Mouse (Mus musculus): ENCODE measurements at regions not wholly inside any gene's neighbourhood (a gene's known extent, or its start where the extent isn't known, plus 50 kb on each side); places are given as distances from the start of the nearest gene placed in this dataset.
A peak's percentile ranks its signal among the peaks of the same experiment; 100 is the strongest.

DNA sequence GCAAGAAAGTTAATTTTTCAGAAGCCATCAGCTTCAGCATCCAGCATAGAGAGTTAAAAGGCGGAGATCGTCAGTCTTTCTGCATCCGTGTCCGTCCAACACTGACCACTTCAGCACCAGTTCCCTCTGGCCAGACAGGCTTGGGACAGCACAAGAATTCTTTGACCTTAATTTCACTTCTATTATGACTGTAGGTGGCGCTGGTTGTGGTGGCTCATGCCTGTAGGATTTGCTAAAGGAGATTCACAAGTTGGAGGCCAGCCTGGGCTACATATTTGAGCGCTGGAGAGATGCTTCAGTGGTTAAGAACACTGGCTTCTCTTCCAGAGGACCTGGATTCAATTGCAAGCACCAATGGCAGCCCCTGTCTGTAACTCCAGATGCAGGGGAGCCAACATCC is 66.0 kb downstream of the Amer2 start:
- WGBS: 60% methylated on average over 6 of the region's 6 CpGs

DNA sequence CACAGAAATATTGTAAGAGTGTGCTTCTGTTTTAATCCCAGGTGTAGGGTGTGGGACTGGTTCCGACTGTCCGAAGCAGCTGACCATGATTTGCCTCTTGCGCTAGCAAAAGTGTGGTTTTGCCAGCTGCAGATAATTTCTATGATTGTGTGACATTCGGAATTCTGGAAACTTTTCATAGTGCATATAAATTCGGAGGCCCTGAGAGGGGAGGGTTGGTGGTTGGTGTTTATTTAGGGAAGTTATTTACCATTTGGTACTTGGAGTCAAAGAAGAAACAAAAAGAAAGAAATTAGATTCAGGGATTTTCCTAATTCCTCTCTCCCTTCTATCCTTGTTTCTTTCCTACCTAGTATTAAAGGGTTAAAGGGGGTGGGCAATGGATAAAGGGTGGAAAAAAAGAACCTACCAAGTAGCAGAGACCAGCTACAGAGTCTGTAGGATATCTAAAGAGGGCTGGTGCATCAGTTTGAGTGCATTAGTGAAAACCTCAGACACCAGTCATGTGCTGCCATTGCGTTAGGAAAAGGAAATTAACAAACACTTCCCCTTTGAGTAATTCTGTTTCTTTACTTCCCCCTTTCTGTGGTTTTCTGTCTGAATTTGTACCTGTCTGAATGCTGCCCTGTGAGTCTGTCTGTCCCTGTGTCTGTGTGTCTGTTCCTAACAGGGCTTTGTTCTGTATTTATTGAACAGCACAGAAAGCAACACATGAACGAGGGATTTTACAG is 70.9 kb downstream of the Amer2 start:
- Histone ChIP-seq H3K9me3 (ENCODE audit: control insufficient read depth, low read length) (no peaks in the 10 kb centered on the region), H3K27ac (ENCODE audit: low read depth, low read length) (no peak overlapping the region), H3K36me3 (ENCODE audit: control insufficient read depth, insufficient read depth, low read length) (no peaks in the 10 kb centered on the region), H3K27me3 (ENCODE audit: control insufficient read depth, insufficient read depth, low read length) (no peaks in the 10 kb centered on the region), H3K9ac (replicated peaks; ENCODE audit: low read depth, low read length) (no peak overlapping the region), H3K4me2 (ENCODE audit: low read depth, low read length) (no peak overlapping the region), H3K4me1 (ENCODE audit: control insufficient read depth, insufficient read depth, low read length) (no peaks in the 10 kb centered on the region), H3K4me3 (ENCODE audit: low read depth, low read length) (no peak overlapping the region)
- no peak for ATAC-seq (ENCODE audit: low read depth)
- 77% methylated on average over 7 of the region's 7 CpGs for WGBS

More for the DNA sequence above, 66.0 kb downstream of the Amer2 start:
- Histone ChIP-seq H3K9ac (replicated peaks; ENCODE audit: low read depth, low read length) (no peak overlapping the region), H3K27me3 (ENCODE audit: control insufficient read depth, insufficient read depth, low read length) (no peaks in the 10 kb centered on the region), H3K4me3 (ENCODE audit: low read depth, low read length) (no peak overlapping the region), H3K9me3 (ENCODE audit: control insufficient read depth, low read length) (no peaks in the 10 kb centered on the region), H3K4me2 (ENCODE audit: low read depth, low read length) (no peak overlapping the region), H3K36me3 (ENCODE audit: control insufficient read depth, insufficient read depth, low read length) (no peaks in the 10 kb centered on the region), H3K27ac (ENCODE audit: low read depth, low read length) (no peak overlapping the region), H3K4me1 (ENCODE audit: control insufficient read depth, insufficient read depth, low read length) (no peaks in the 10 kb centered on the region)
- no peak for ATAC-seq (ENCODE audit: low read depth)

DNA sequence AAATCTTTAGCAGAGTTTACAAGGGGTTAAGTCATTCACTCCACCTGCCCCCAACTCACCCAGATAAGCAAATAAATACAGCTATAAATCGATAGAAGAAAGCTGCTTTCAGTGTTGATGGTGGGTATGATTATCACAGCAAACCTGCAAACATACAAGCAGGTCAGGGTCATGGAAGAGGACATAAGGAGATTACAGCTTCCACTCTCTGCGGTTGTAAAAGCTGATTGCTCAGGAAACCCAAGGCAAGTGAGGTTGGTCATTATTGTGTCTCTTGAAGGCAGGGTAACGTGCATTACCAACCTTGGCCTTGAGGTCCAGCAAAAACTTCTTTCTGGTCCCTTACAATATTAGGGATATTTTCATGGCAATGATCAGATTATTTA is 71.5 kb downstream of the Amer2 start:
- Histone ChIP-seq H3K4me1 (ENCODE audit: control insufficient read depth, insufficient read depth, low read length) (no peaks in the 10 kb centered on the region), H3K9me3 (ENCODE audit: control insufficient read depth, low read length) (no peaks in the 10 kb centered on the region), H3K27me3 (ENCODE audit: control insufficient read depth, insufficient read depth, low read length) (no peaks in the 10 kb centered on the region), H3K27ac (ENCODE audit: low read depth, low read length) (no peak overlapping the region), H3K4me2 (ENCODE audit: low read depth, low read length) (no peak overlapping the region), H3K4me3 (ENCODE audit: low read depth, low read length) (no peak overlapping the region), H3K9ac (replicated peaks; ENCODE audit: low read depth, low read length) (no peak overlapping the region), H3K36me3 (ENCODE audit: control insufficient read depth, insufficient read depth, low read length) (no peaks in the 10 kb centered on the region)
- 57% methylated on average over 3 of the region's 3 CpGs for WGBS
- ATAC-seq (ENCODE audit: low read depth): no peak

DNA sequence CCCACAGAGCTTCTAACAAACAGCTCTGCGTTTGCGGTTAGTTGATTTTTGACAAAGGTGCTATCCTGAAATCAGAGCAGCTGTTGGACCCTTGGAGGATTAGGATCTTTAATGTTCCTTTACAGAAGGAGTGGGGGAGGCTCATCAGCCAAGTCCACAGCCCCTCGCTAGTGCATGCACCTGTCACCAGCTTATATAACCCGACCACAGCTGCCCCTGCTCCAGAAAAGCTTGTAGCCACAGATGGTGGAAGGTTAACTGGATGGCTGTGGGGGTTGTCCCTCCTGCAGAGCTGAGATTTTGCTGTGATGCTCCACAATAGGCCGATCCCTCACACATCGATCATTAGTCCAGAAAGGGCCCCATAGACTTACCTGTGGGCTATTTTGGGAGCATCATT is 73.0 kb downstream of the Amer2 start:
- H3K27ac ChIP-seq (ENCODE audit: low read depth, low read length): no peak overlapping the region
- no peaks in the 10 kb centered on the region for H3K9me3 ChIP-seq (ENCODE audit: control insufficient read depth, low read length)
- no peaks in the 10 kb centered on the region for H3K4me1 ChIP-seq (ENCODE audit: control insufficient read depth, insufficient read depth, low read length)
- no peak overlapping the region for H3K4me3 ChIP-seq (ENCODE audit: low read depth, low read length)
- no peak for ATAC-seq (ENCODE audit: low read depth)
- no peaks in the 10 kb centered on the region for H3K27me3 ChIP-seq (ENCODE audit: control insufficient read depth, insufficient read depth, low read length)
- no peak overlapping the region for H3K9ac ChIP-seq (replicated peaks; ENCODE audit: low read depth, low read length)
- H3K4me2 ChIP-seq (ENCODE audit: low read depth, low read length): no peak overlapping the region
- 62% methylated on average over 6 of the region's 6 CpGs for WGBS
- no peaks in the 10 kb centered on the region for H3K36me3 ChIP-seq (ENCODE audit: control insufficient read depth, insufficient read depth, low read length)

DNA sequence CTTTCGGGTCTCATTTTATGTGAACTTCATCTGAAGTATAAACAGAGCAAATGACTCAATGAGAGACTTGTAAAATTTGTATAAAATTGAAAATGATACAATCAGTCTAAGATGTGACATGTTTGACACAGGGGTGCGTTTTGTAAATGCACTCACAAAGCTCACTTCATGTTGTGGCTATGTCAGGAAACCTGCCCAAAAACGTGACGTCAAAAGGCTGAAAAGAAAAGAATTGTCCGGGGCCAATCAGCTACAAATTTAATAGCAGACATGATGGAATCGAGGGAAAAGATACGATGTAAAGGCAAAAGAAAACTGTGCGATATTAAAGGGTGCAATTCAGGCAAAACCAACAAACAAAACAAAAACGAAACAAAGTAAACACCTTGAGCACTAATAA is 78.2 kb downstream of the Amer2 start:
- Histone ChIP-seq H3K27me3 (ENCODE audit: control insufficient read depth, insufficient read depth, low read length) (no peaks in the 10 kb centered on the region), H3K9ac (replicated peaks; ENCODE audit: low read depth, low read length) (no peak overlapping the region), H3K4me3 (ENCODE audit: low read depth, low read length) (no peak overlapping the region), H3K9me3 (ENCODE audit: control insufficient read depth, low read length) (no peaks in the 10 kb centered on the region), H3K27ac (ENCODE audit: low read depth, low read length) (no peak overlapping the region), H3K4me2 (ENCODE audit: low read depth, low read length) (no peak overlapping the region), H3K36me3 (ENCODE audit: control insufficient read depth, insufficient read depth, low read length) (no peaks in the 10 kb centered on the region), H3K4me1 (ENCODE audit: control insufficient read depth, insufficient read depth, low read length) (no peaks in the 10 kb centered on the region)
- 90% methylated on average over 9 of the region's 9 CpGs for WGBS
- ATAC-seq (ENCODE audit: low read depth): no peak

DNA sequence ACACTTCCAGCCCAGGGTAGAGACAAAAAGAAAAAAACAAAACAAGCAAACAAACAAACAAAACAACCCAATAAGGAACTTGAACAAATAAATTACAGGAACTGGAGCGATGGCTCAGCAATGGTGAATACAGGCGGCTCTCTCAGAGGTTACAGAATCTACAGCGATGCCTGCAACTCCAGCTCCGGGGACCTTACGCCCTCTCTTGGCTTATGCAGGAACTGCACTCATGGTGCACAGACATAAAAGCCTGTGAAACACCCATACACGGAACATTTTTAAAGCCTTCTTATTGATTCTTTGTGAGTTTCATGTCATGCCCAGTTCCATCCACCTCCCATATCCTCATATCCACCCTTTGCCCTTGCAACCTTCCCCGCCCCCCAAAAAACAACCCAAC is 78.6 kb downstream of the Amer2 start:
- no peak overlapping the region for H3K27ac ChIP-seq (ENCODE audit: low read depth, low read length)
- no peak overlapping the region for H3K4me3 ChIP-seq (ENCODE audit: low read depth, low read length)
- ATAC-seq (ENCODE audit: low read depth): no peak
- H3K36me3 ChIP-seq (ENCODE audit: control insufficient read depth, insufficient read depth, low read length): no peaks in the 10 kb centered on the region
- H3K27me3 ChIP-seq (ENCODE audit: control insufficient read depth, insufficient read depth, low read length): no peaks in the 10 kb centered on the region
- 81% methylated on average over 7 of the region's 7 CpGs for WGBS
- no peaks in the 10 kb centered on the region for H3K9me3 ChIP-seq (ENCODE audit: control insufficient read depth, low read length)
- H3K4me2 ChIP-seq (ENCODE audit: low read depth, low read length): no peak overlapping the region
- H3K9ac ChIP-seq (replicated peaks; ENCODE audit: low read depth, low read length): no peak overlapping the region
- no peaks in the 10 kb centered on the region for H3K4me1 ChIP-seq (ENCODE audit: control insufficient read depth, insufficient read depth, low read length)

DNA sequence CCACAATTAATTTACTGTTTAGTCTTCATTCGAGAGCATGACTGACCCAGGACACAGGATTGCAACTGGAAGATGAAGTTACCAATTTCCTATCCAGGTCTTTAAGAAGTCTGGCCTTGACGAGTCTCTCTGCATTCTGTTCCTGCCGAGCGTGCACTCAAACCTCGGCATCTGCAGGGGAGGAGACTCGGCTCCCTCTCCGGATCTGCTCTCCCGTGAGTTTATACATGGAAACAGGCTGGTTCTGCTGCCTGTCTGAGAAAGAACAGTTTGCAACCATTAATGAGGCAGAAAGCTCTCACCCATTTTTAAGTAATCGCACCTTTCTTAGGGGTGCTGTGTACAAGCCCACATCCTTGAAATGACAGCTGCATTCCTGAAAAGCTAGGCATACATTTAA is 83.7 kb downstream of the Amer2 start:
- Histone ChIP-seq H3K9me3 (ENCODE audit: control insufficient read depth, low read length) (no peaks in the 10 kb centered on the region), H3K27me3 (ENCODE audit: control insufficient read depth, insufficient read depth, low read length) (no peaks in the 10 kb centered on the region), H3K4me2 (ENCODE audit: low read depth, low read length) (no peak overlapping the region), H3K36me3 (ENCODE audit: control insufficient read depth, insufficient read depth, low read length) (no peaks in the 10 kb centered on the region), H3K9ac (replicated peaks; ENCODE audit: low read depth, low read length) (no peak overlapping the region), H3K4me1 (ENCODE audit: control insufficient read depth, insufficient read depth, low read length) (no peaks in the 10 kb centered on the region), H3K27ac (ENCODE audit: low read depth, low read length) (no peak overlapping the region), H3K4me3 (ENCODE audit: low read depth, low read length) (no peak overlapping the region)
- 70% methylated on average over 9 of the region's 9 CpGs for WGBS
- no peak for ATAC-seq (ENCODE audit: low read depth)

DNA sequence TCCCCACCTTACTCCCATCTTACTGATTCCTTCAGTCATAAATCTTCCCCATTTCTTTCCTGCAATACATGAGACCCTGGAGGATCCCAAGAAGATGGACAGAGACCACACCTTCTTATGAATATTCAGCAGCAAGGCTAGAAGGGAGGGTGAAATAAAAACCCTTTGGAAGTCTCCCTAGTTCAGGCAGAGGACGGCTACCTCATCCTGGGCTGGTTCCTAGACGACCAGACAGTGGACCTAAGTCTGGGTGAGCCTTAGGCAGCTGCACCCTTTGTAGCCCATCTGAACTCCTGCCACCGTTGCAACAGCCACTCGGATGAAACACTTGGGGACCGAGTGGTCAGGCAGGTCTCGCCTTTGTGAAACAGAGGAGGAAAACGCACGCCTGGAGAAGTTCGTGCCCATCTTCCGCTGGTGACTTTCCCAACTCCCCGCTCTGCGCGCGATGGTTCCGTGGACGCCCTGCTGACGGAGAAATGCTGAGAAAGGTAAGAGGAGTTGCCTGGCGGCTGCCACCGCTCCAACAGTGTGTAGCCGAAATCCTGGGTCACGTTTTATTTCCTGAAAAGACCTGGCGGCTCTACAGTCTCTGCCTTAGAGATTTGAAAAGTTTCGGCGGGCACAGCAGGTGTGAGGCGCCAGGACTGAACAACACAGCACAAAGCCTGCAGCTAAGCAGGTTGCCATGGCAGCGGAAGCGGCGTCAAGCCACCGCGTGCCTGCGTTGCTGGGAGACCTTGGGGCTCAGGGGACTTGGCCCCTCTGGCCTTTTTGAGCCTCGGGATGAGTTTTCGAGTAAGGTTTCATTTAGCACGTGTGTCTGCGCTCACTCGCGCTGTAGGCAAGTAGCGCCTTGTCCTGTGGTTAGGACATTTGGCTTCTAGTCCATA is 112.2 kb downstream of the Amer2 start:
- H3K9me3 ChIP-seq (ENCODE audit: control insufficient read depth, low read length): no peaks in the 10 kb centered on the region
- under 1% methylated on average over 38 of the region's 38 CpGs for WGBS
- H3K4me2 ChIP-seq (ENCODE audit: low read depth, low read length): peak overlapping the region; percentile 85
- H3K9ac ChIP-seq (replicated peaks; ENCODE audit: low read depth, low read length): no peak overlapping the region
- no peak overlapping the region for H3K27ac ChIP-seq (ENCODE audit: low read depth, low read length)
- H3K4me3 ChIP-seq (ENCODE audit: low read depth, low read length): peak overlapping the region; percentile 31
- peak; percentile 94 for ATAC-seq (ENCODE audit: low read depth)
- H3K27me3 ChIP-seq (ENCODE audit: control insufficient read depth, insufficient read depth, low read length): no peaks in the 10 kb centered on the region
- no peaks in the 10 kb centered on the region for H3K36me3 ChIP-seq (ENCODE audit: control insufficient read depth, insufficient read depth, low read length)
- peaks cover 9% of the 10 kb centered on the region for H3K4me1 ChIP-seq (ENCODE audit: control insufficient read depth, insufficient read depth, low read length)

DNA sequence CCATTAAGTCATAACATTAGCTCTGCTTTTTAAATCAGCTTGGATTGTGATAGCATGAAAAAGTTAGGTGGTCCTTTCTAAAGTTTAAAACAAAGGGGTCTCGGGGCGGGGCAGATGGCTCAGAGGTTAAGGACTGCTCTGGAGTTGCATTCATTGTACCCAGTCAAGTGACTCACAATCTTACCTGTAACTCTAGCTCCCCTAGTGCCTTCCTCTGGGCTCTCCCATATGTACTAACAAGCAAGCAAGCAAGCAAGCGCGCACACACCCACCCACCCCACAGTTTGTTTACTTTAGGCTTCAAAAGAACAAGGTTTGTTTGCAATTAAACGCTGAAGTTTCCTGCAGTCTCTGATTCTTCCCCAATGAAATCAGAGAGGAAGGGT is 112.8 kb downstream of the Amer2 start:
- ATAC-seq (ENCODE audit: low read depth): peak; percentile 87
- no peaks in the 10 kb centered on the region for H3K36me3 ChIP-seq (ENCODE audit: control insufficient read depth, insufficient read depth, low read length)
- H3K9ac ChIP-seq (replicated peaks; ENCODE audit: low read depth, low read length): no peak overlapping the region
- peak overlapping the region; percentile 85 for H3K4me2 ChIP-seq (ENCODE audit: low read depth, low read length)
- WGBS: 3% methylated on average over 5 of the region's 5 CpGs
- H3K9me3 ChIP-seq (ENCODE audit: control insufficient read depth, low read length): no peaks in the 10 kb centered on the region
- peak overlapping the region; percentile 31 for H3K4me3 ChIP-seq (ENCODE audit: low read depth, low read length)
- H3K27me3 ChIP-seq (ENCODE audit: control insufficient read depth, insufficient read depth, low read length): no peaks in the 10 kb centered on the region
- H3K27ac ChIP-seq (ENCODE audit: low read depth, low read length): no peak overlapping the region
- peaks cover 9% of the 10 kb centered on the region for H3K4me1 ChIP-seq (ENCODE audit: control insufficient read depth, insufficient read depth, low read length)

Data from neural tube, embryonic 14.5 days (tissue).